Mouse (Mus musculus): ENCODE measurements around the gene Ptgr1. TPM values are rescaled to one million over a fixed set of nuclear protein-coding genes. Genes with fewer than 3 reads are reported as not detected.

Ptgr1 gene
- polyA plus RNA-seq, 1 experiment from 2014 or later, result 31.1 TPM

DNA sequence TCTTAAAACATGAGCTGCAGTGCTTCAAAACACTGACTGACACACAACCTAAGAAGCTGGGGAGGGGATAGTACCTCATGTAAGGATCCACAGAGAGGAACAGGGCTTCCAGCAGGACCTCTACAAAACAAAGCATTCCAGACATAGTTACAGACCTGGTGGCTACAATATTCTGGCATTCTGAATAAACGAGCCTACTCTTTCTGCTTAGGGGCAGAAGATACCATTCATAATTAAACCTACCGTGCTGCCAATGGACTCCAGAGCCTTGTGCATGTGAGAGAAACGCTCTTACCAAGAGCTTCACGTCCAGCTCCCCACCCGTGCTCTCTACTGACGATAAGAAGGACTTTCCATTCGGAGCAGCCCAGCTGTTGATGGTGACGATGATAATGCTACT, 4.1 kb downstream of the Ptgr1 start:
- no peak for ATAC-seq
- 87% methylated on average over 8 of the region's 8 CpGs for WGBS
- H3K27me3 ChIP-seq (replicated peaks; ENCODE audit: control insufficient read depth, insufficient read depth, low read length), result no peaks in the 10 kb centered on the region
- no peak overlapping the region for H3K27ac ChIP-seq (ENCODE audit: low read depth, low read length)
- no peak overlapping the region for H3K4me3 ChIP-seq (ENCODE audit: low read depth, low read length)
- no peak for TF ChIP-seq CTCF (IDR thresholded peaks at IDR 0.05; ENCODE audit: low read depth)
- H3K4me2 ChIP-seq (replicated peaks; ENCODE audit: low read depth), result no peak overlapping the region
- no peaks in the 10 kb centered on the region for H3K9me3 ChIP-seq (ENCODE audit: control insufficient read depth)
- no peak overlapping the region for H3K9ac ChIP-seq (ENCODE audit: low read depth, low read length)
- H3K4me1 ChIP-seq (replicated peaks; ENCODE audit: control insufficient read depth, insufficient read depth, low read length), result 0 out of 2 replicates have a peak, but pooled peaks cover 4% of the 10 kb centered on the region
- peaks cover 14% of the 10 kb centered on the region for H3K36me3 ChIP-seq (ENCODE audit: control insufficient read depth, insufficient read depth)

DNA sequence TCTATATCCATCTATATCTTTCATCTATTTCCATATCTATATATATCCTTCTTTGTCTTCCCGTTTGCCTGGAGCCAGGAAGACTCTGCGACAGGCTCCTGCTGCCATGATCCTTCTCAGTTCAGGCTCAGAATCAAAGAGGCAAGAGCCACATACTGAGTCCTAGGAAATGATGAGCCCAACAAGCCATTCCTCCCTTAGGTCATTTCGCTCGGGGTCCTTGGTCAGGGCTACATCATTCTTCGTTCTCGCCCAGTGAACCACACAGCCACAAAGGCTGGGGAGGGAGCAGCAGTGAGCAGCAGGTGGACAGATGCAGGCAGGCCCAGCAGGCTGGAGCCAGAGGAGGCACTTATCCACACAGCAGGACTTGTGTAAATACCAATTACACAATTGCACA, 5.5 kb downstream of the Ptgr1 start:
- H3K4me2 ChIP-seq (replicated peaks; ENCODE audit: low read depth), result no peak overlapping the region
- no peak for TF ChIP-seq CTCF (IDR thresholded peaks at IDR 0.05; ENCODE audit: low read depth)
- no peak overlapping the region for H3K9ac ChIP-seq (ENCODE audit: low read depth, low read length)
- 0 out of 2 replicates have a peak, but pooled peaks cover 4% of the 10 kb centered on the region for H3K4me1 ChIP-seq (replicated peaks; ENCODE audit: control insufficient read depth, insufficient read depth, low read length)
- H3K36me3 ChIP-seq (ENCODE audit: control insufficient read depth, insufficient read depth), result peaks cover 22% of the 10 kb centered on the region
- no peak for ATAC-seq
- no peak overlapping the region for H3K27ac ChIP-seq (ENCODE audit: low read depth, low read length)
- no peaks in the 10 kb centered on the region for H3K9me3 ChIP-seq (ENCODE audit: control insufficient read depth)
- H3K27me3 ChIP-seq (replicated peaks; ENCODE audit: control insufficient read depth, insufficient read depth, low read length), result no peaks in the 10 kb centered on the region
- H3K4me3 ChIP-seq (ENCODE audit: low read depth, low read length), result no peak overlapping the region
- 90% methylated on average over 6 of the region's 6 CpGs for whole genome bisulfite sequencing

DNA sequence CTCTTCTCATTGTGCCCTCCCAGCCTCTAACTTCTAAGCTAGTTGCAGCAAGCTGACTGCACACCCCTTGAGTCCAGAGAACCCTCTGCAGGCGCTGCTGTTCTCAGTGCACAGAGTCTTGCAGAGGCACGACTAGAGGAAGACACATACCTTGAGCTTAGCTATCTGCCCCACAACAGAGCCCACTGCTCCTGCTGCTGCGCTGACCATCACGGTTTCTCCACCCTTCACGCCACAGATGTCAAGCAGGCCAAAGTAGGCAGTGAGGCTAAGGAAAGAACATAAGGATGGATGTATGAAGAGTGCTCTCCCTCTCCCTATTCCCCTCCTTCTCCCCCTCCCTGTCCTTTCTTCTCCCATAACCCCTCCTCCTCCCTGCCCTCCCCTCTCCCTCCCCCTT, 11.2 kb downstream of the Ptgr1 start:
- 89% methylated on average over 5 of the region's 5 CpGs for WGBS
- ATAC-seq, result no peak
- no peak for TF ChIP-seq CTCF (IDR thresholded peaks at IDR 0.05; ENCODE audit: low read depth)
- Histone ChIP-seq H3K27ac (ENCODE audit: low read depth, low read length) (no peak overlapping the region), H3K36me3 (ENCODE audit: control insufficient read depth, insufficient read depth) (peaks cover 37% of the 10 kb centered on the region), H3K9me3 (ENCODE audit: control insufficient read depth) (no peaks in the 10 kb centered on the region), H3K4me2 (replicated peaks; ENCODE audit: low read depth) (no peak overlapping the region), H3K4me1 (replicated peaks; ENCODE audit: control insufficient read depth, insufficient read depth, low read length) (no peaks in the 10 kb centered on the region), H3K27me3 (replicated peaks; ENCODE audit: control insufficient read depth, insufficient read depth, low read length) (no peaks in the 10 kb centered on the region), H3K4me3 (ENCODE audit: low read depth, low read length) (no peak overlapping the region), H3K9ac (ENCODE audit: low read depth, low read length) (no peak overlapping the region)

DNA sequence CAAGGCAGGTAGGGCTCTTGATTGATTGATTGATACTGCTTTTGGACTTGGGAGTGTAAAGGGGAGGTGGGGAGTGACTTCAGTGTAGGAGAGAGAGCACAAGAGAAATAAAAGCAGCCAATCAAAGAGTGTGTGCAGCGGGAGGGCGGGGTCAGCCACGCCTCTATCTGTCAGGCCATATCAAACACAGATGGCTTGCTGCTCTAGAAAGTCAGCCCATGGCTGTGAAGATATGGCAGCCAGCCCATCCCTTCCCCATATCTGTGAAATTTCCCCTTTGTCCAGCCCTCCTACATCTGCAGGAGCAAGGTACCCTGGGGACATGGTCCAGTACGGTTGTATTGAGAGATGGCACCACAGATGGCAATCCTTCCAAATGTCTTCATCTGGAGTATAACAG, 16.2 kb downstream of the Ptgr1 start:
- WGBS, result 85% methylated on average over 4 of the region's 4 CpGs
- no peak for TF ChIP-seq CTCF (IDR thresholded peaks at IDR 0.05; ENCODE audit: low read depth)
- H3K27me3 ChIP-seq (replicated peaks; ENCODE audit: control insufficient read depth, insufficient read depth, low read length), result no peaks in the 10 kb centered on the region
- ATAC-seq, result no peak
- no peak overlapping the region for H3K27ac ChIP-seq (ENCODE audit: low read depth, low read length)
- peaks cover 32% of the 10 kb centered on the region for H3K36me3 ChIP-seq (ENCODE audit: control insufficient read depth, insufficient read depth)
- H3K4me1 ChIP-seq (replicated peaks; ENCODE audit: control insufficient read depth, insufficient read depth, low read length), result no peaks in the 10 kb centered on the region
- no peak overlapping the region for H3K4me3 ChIP-seq (ENCODE audit: low read depth, low read length)
- H3K4me2 ChIP-seq (replicated peaks; ENCODE audit: low read depth), result no peak overlapping the region
- H3K9me3 ChIP-seq (ENCODE audit: control insufficient read depth), result no peaks in the 10 kb centered on the region
- no peak overlapping the region for H3K9ac ChIP-seq (ENCODE audit: low read depth, low read length)

DNA sequence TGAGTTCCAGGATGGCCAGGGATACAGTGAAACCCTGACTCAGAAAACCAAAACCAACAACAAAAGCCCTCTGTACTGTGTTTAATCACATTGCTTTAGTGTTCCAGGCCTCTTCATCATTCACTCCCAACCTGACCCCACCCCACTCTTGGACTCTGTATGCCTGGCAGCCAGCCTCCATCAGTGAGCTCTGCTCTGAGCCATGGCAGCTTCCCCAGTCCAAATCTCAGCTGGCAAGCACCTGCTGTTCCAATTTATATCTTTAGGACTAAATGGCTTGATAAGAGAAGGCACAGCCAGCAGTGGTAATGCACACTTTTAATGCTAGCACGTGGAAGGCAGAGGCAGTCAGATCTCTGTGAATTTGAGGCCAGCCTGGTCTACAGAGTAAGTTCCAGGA, 21.8 kb downstream of the Ptgr1 start:
- H3K4me1 ChIP-seq (replicated peaks; ENCODE audit: control insufficient read depth, insufficient read depth, low read length), result no peaks in the 10 kb centered on the region
- ATAC-seq, result no peak
- no peak for TF ChIP-seq CTCF (IDR thresholded peaks at IDR 0.05; ENCODE audit: low read depth)
- no peaks in the 10 kb centered on the region for H3K9me3 ChIP-seq (ENCODE audit: control insufficient read depth)
- H3K36me3 ChIP-seq (ENCODE audit: control insufficient read depth, insufficient read depth), result peaks cover 9% of the 10 kb centered on the region; the same call in 1 of the 2 replicates
- H3K4me3 ChIP-seq (ENCODE audit: low read depth, low read length), result no peak overlapping the region
- H3K27me3 ChIP-seq (replicated peaks; ENCODE audit: control insufficient read depth, insufficient read depth, low read length), result no peaks in the 10 kb centered on the region
- H3K9ac ChIP-seq (ENCODE audit: low read depth, low read length), result no peak overlapping the region
- H3K27ac ChIP-seq (ENCODE audit: low read depth, low read length), result no peak overlapping the region
- 76% methylated on average over 1 of the region's 1 CpGs for WGBS
- no peak overlapping the region for H3K4me2 ChIP-seq (replicated peaks; ENCODE audit: low read depth)

DNA sequence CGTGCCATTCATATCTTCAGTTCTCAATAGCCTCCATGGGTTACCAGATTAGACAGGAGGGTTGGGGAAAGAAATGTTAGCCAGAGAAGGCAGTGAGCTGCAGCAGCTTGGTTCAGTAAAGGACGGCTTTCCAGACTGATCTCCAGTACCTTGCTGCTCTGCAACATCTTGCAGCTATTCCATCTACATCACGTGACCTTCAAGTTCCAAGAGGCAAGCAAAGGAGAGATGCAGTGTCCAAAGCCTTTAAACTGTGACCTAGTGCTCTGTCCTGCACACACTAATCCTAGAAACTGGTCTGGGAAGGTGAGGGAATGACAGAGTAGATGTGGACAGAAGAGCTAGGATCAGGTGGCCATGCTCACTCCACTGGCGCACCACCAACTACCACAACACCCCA, 23.6 kb downstream of the Ptgr1 start:
- no peak overlapping the region for H3K9ac ChIP-seq (ENCODE audit: low read depth, low read length)
- no peak overlapping the region for H3K4me3 ChIP-seq (ENCODE audit: low read depth, low read length)
- TF ChIP-seq CTCF (IDR thresholded peaks at IDR 0.05; ENCODE audit: low read depth), result no peak
- H3K27ac ChIP-seq (ENCODE audit: low read depth, low read length), result no peak overlapping the region
- no peaks in the 10 kb centered on the region for H3K4me1 ChIP-seq (replicated peaks; ENCODE audit: control insufficient read depth, insufficient read depth, low read length)
- no peaks in the 10 kb centered on the region for H3K9me3 ChIP-seq (ENCODE audit: control insufficient read depth)
- H3K27me3 ChIP-seq (replicated peaks; ENCODE audit: control insufficient read depth, insufficient read depth, low read length), result no peaks in the 10 kb centered on the region
- no peaks in the 10 kb centered on the region for H3K36me3 ChIP-seq (ENCODE audit: control insufficient read depth, insufficient read depth)
- 97% methylated on average over 4 of the region's 4 CpGs for WGBS
- H3K4me2 ChIP-seq (replicated peaks; ENCODE audit: low read depth), result no peak overlapping the region
- ATAC-seq, result no peak

DNA sequence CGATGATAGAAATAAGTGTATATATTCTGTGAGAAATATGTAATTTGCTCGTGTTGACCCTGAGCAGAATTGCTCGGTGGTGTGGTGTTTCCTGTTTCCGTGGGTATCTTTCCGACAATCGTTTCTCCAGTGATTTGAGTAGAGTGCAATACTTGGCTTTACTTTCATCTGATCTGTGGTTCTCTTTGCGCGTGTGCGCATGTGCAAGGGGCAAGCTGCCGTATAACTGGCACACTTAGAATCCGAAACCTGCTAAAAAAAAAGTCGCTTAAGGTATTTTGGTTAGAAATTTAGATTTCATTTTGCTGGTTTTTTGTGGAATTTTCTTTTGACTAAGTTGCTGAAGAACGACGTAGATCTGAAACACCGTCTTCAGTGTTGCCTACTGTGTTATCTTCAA, 25.2 kb downstream of the Ptgr1 start:
- H3K4me2 ChIP-seq (replicated peaks; ENCODE audit: low read depth), result no peak overlapping the region
- H3K4me1 ChIP-seq (replicated peaks; ENCODE audit: control insufficient read depth, insufficient read depth, low read length), result no peaks in the 10 kb centered on the region
- no peaks in the 10 kb centered on the region for H3K36me3 ChIP-seq (ENCODE audit: control insufficient read depth, insufficient read depth)
- no peak for TF ChIP-seq CTCF (IDR thresholded peaks at IDR 0.05; ENCODE audit: low read depth)
- H3K9ac ChIP-seq (ENCODE audit: low read depth, low read length), result no peak overlapping the region
- no peak overlapping the region for H3K27ac ChIP-seq (ENCODE audit: low read depth, low read length)
- H3K9me3 ChIP-seq (ENCODE audit: control insufficient read depth), result no peaks in the 10 kb centered on the region
- ATAC-seq, result no peak
- H3K4me3 ChIP-seq (ENCODE audit: low read depth, low read length), result no peak overlapping the region
- WGBS, result 90% methylated on average over 15 of the region's 15 CpGs
- no peaks in the 10 kb centered on the region for H3K27me3 ChIP-seq (replicated peaks; ENCODE audit: control insufficient read depth, insufficient read depth, low read length)

Measured in intestine, postnatal 0 days (tissue).